Mouse (Mus musculus): ENCODE results near the gene Gpatch8. TPM values are rescaled to one million over a fixed set of nuclear protein-coding genes. Genes with fewer than 3 reads are reported as not detected.

The Gpatch8 gene
- polyA plus RNA-seq, 1 experiment from 2014 or later, result 36.1 TPM

DNA sequence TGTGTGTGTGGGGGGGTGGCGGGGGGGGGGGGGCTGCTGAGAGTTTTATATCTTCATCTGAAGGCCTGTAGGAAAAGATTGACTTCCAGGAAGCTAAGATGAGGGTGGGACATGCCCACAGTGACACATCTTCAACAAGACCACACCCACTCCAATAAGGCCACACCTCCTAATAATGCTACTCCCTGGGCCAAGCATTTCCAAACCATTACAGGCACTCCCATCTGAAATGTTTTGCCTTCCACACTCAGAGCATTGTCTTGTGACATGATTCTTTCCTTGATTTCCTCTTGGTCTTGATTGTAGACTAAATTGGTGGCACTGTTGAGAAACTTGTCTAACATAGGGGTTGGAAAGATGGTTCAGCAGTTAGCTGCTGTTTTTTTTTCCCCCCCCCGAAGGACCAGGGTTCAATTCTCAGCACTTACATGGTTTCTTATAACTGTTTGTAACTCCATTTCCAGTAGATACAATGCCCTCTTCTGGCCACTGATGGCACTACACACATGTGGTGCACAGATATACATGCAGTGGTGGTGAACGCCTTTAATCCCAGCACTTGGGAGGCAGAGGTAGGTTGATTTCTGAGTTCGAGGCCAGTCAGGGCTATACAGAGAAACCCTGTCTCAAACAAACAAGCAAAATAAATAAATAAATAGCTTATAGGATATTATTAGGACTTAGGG is 30.4 kb upstream of the Gpatch8 start:
- no peaks in the 10 kb centered on the region for H3K27me3 ChIP-seq (replicated peaks; ENCODE audit: control insufficient read depth, insufficient read depth, low read length)
- H3K36me3 ChIP-seq (ENCODE audit: control insufficient read depth, insufficient read depth, low read length), result no peaks in the 10 kb centered on the region
- ATAC-seq (ENCODE audit: low read depth) (no peak), DNase-seq (ENCODE audit: low spot score) (no peak)
- WGBS, result 92% methylated on average over 3 of the region's 4 CpGs
- H3K4me2 ChIP-seq (ENCODE audit: low read depth, low read length), result no peak overlapping the region
- no peak overlapping the region for H3K27ac ChIP-seq (replicated peaks; ENCODE audit: low read depth, low read length)
- H3K9me3 ChIP-seq (ENCODE audit: control insufficient read depth, low read length), result no peaks in the 10 kb centered on the region; the same call in 1 of the 2 replicates
- no peak overlapping the region for H3K4me3 ChIP-seq (ENCODE audit: low read depth, low read length)
- peaks cover 11% of the 10 kb centered on the region for H3K4me1 ChIP-seq (ENCODE audit: control insufficient read depth, insufficient read depth, low read length)
- no peak overlapping the region for H3K9ac ChIP-seq (ENCODE audit: low read depth, low read length)

DNA sequence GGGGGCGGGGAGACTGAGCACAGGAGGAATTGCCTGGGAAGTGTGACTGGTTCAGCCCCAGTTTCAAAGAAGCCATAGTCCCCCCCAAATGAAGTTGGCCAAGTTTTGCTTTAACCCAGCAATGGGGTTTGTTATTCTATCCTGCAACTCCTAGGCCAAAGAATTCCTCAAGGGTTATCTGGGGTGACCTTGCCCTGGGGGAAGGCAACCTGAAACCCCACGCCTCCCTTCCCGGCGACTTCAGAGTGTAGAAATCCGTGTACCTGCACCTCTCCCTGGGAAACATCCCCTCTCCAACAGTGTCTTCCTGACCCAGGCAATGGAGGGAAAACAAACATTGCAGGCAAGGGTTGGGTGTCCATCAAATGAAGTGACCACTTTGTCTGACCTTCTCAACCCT is 26.5 kb upstream of the Gpatch8 start:
- DNase-seq (ENCODE audit: low spot score) (no peak), ATAC-seq (ENCODE audit: low read depth) (no peak)
- Histone ChIP-seq H3K4me1 (ENCODE audit: control insufficient read depth, insufficient read depth, low read length) (peaks cover 39% of the 10 kb centered on the region), H3K36me3 (ENCODE audit: control insufficient read depth, insufficient read depth, low read length) (no peaks in the 10 kb centered on the region), H3K9ac (ENCODE audit: low read depth, low read length) (no peak overlapping the region), H3K4me3 (ENCODE audit: low read depth, low read length) (no peak overlapping the region), H3K4me2 (ENCODE audit: low read depth, low read length) (no peak overlapping the region), H3K27me3 (replicated peaks; ENCODE audit: control insufficient read depth, insufficient read depth, low read length) (no peaks in the 10 kb centered on the region), H3K27ac (replicated peaks; ENCODE audit: low read depth, low read length) (peak overlapping the region; percentile 52), H3K9me3 (ENCODE audit: control insufficient read depth, low read length) (no peaks in the 10 kb centered on the region; the same call in 1 of the 2 replicates)
- 16% methylated on average over 5 of the region's 5 CpGs for WGBS

DNA sequence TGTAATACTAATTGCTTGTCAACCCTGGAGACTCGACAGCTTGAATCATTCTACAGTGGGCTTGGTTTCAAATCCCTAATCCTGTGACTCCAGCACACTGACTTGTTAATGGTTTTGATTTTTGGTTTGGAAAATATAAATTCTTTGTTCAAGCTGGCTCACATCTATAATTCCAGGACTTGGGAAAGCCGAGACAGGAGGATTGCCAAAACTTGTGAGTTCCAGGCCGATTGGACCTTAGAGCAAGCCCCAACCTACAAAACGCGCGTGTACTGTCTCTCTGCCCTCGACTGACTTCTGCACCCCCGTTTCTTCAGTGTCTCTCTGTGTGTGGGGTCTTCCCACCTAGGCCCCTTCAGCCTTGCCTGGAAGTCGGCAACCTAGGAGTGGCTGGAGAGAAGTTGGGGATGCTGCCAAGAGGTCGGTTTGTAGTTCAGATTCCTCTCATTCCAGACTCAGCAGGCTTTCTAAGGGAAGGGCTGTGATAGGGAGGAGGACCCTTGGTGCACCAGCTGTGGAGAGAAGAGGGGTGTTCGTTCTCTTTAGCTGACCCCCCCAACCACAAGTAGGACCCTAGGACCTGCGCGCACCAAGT is 25.9 kb upstream of the Gpatch8 start:
- Histone ChIP-seq H3K4me2 (ENCODE audit: low read depth, low read length) (no peak overlapping the region), H3K9me3 (ENCODE audit: control insufficient read depth, low read length) (no peaks in the 10 kb centered on the region; the same call in 1 of the 2 replicates), H3K27me3 (replicated peaks; ENCODE audit: control insufficient read depth, insufficient read depth, low read length) (no peaks in the 10 kb centered on the region), H3K9ac (ENCODE audit: low read depth, low read length) (no peak overlapping the region), H3K36me3 (ENCODE audit: control insufficient read depth, insufficient read depth, low read length) (no peaks in the 10 kb centered on the region), H3K4me3 (ENCODE audit: low read depth, low read length) (no peak overlapping the region), H3K4me1 (ENCODE audit: control insufficient read depth, insufficient read depth, low read length) (peaks cover 39% of the 10 kb centered on the region), H3K27ac (replicated peaks; ENCODE audit: low read depth, low read length) (peak overlapping the region; percentile 52)
- 10% methylated on average over 13 of the region's 13 CpGs for WGBS
- ATAC-seq (ENCODE audit: low read depth) (peak; percentile 24; the same call in 1 of the 2 replicates), DNase-seq (ENCODE audit: low spot score) (peak; percentile 88)

DNA sequence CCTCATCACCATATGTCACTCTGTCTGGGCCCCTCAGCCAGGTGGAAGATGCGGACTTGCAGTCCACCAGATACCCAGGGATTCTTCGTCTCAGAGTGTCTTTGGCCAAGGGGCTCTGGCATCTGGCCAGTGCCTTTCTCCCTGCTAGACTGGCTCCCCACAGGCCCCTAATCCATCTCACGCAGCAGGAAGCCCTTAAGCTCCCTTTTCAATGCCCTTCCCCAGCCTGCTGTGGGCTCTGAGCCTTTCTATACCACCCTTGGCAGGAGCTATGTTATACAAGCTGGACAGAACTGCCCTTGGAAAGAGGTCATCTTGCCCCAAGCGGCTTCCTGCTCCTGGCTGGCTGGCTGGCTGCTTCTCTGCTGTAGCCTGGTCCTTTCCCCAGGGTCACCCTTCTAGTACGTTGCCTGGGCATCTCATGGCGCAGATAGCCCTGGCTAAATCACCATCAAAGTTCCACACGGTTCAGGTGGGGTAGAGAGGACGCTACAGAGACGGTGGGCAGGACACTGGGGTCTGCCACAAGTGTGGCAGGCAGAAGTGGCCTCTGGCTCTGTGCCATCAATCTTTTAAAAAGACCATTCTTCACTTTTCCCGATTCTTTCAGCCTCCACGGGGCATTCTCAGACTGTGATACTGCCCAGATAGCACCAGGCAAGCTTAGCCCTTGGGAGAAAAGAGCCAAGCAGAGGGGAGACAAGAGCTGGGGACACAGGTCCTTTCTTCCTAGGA is 25.3 kb upstream of the Gpatch8 start:
- Histone ChIP-seq H3K4me3 (ENCODE audit: low read depth, low read length) (no peak overlapping the region), H3K27ac (replicated peaks; ENCODE audit: low read depth, low read length) (peak overlapping the region; percentile 52), H3K4me1 (ENCODE audit: control insufficient read depth, insufficient read depth, low read length) (peaks cover 39% of the 10 kb centered on the region), H3K4me2 (ENCODE audit: low read depth, low read length) (no peak overlapping the region), H3K9ac (ENCODE audit: low read depth, low read length) (peak overlapping the region; percentile 20; the same call in 1 of the 2 replicates), H3K9me3 (ENCODE audit: control insufficient read depth, low read length) (no peaks in the 10 kb centered on the region), H3K36me3 (ENCODE audit: control insufficient read depth, insufficient read depth, low read length) (no peaks in the 10 kb centered on the region), H3K27me3 (replicated peaks; ENCODE audit: control insufficient read depth, insufficient read depth, low read length) (no peaks in the 10 kb centered on the region)
- ATAC-seq (ENCODE audit: low read depth), result no peak; the same call in 1 of the 2 replicates
- peak; percentile 63 for DNase-seq (ENCODE audit: low spot score)
- WGBS, result 21% methylated on average over 11 of the region's 11 CpGs

DNA sequence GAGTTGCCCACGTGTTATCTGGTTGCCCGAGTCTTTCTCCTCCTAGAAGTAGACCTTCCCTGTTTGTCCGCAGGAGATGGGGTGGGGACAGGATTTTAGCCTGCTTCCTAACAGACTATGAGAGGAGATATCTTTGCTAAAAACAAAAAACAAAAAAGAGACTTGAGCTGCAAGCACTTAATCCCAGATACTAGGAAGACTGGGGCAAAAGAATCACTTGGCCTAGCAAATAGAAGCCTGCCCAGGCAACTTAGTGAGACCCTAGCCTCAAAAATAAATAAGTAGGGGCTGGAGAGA is 23.8 kb upstream of the Gpatch8 start:
- Histone ChIP-seq H3K9me3 (ENCODE audit: control insufficient read depth, low read length) (no peaks in the 10 kb centered on the region), H3K4me1 (ENCODE audit: control insufficient read depth, insufficient read depth, low read length) (peaks cover 39% of the 10 kb centered on the region), H3K36me3 (ENCODE audit: control insufficient read depth, insufficient read depth, low read length) (no peaks in the 10 kb centered on the region), H3K9ac (ENCODE audit: low read depth, low read length) (peak overlapping the region; percentile 75), H3K27ac (replicated peaks; ENCODE audit: low read depth, low read length) (peak overlapping the region; percentile 95), H3K27me3 (replicated peaks; ENCODE audit: control insufficient read depth, insufficient read depth, low read length) (no peaks in the 10 kb centered on the region), H3K4me2 (ENCODE audit: low read depth, low read length) (peak overlapping the region; percentile 57), H3K4me3 (ENCODE audit: low read depth, low read length) (peak overlapping the region; percentile 42)
- 56% methylated on average over 3 of the region's 3 CpGs for WGBS
- no peak for ATAC-seq (ENCODE audit: low read depth)
- DNase-seq (ENCODE audit: low spot score), result no peak

DNA sequence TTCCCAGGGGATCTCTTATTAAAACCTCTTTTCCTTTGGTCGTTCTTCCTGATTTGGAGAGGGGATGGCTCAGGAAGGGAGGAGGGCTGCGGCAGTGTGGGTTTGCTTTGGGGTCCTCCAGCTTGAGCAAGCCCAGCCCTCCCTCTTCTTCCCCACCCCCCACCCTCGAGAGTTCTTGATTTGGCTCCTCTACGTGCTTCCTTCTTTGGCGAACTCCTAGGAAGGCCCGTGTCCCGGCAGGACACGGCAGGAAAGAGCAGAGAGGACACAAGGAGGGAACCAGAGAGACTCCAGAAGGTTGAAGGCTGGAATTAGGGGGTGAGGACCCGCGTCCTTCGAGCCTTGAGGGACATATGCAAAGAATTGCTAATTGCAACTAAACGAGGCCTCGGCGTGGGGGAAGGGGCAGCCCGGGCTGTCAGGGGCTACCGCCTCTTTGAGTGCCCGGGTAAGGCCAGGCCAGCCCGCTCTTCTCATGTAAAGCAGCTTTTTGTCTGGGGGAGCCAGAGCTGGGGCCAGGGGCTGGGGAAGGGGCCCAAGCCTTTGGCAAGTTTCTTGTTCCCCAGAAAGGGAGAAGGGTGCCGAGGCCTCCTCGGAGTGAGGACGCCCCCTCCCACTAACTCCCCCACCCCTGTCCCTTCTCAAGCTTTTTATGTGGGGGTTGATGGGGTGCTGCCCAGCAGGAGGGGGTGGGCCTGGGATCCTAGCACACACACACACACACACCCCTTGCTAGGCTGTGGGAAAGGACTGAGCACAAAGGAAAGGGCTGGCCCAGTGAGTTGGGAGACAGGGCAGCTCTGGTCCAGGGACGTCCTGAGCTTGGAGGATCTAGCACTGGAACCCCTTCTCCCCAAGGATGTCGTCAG is 23.2 kb upstream of the Gpatch8 start, which contains the start of gene Gm11627:
Gene Gm11627 (minus strand): TSS at position 297 of the 869 bp plus-strand sequence.
- peak; percentile 49 for ATAC-seq (ENCODE audit: low read depth)
- WGBS, result 9% methylated on average over 18 of the region's 23 CpGs
- Histone ChIP-seq H3K4me3 (ENCODE audit: low read depth, low read length) (peak within 1 kb of the TSS; percentile 42), H3K9me3 (ENCODE audit: control insufficient read depth, low read length) (no peaks in the 10 kb centered on the region), H3K4me1 (ENCODE audit: control insufficient read depth, insufficient read depth, low read length) (peaks cover 39% of the 10 kb centered on the region), H3K27me3 (replicated peaks; ENCODE audit: control insufficient read depth, insufficient read depth, low read length) (no peaks in the 10 kb centered on the region), H3K36me3 (ENCODE audit: control insufficient read depth, insufficient read depth, low read length) (no peaks in the 10 kb centered on the region), H3K27ac (replicated peaks; ENCODE audit: low read depth, low read length) (peak within 1 kb of the TSS; percentile 95), H3K4me2 (ENCODE audit: low read depth, low read length) (peak within 1 kb of the TSS; percentile 57), H3K9ac (ENCODE audit: low read depth, low read length) (peak within 1 kb of the TSS; percentile 75)
- DNase-seq (ENCODE audit: low spot score), result peak; percentile 75

DNA sequence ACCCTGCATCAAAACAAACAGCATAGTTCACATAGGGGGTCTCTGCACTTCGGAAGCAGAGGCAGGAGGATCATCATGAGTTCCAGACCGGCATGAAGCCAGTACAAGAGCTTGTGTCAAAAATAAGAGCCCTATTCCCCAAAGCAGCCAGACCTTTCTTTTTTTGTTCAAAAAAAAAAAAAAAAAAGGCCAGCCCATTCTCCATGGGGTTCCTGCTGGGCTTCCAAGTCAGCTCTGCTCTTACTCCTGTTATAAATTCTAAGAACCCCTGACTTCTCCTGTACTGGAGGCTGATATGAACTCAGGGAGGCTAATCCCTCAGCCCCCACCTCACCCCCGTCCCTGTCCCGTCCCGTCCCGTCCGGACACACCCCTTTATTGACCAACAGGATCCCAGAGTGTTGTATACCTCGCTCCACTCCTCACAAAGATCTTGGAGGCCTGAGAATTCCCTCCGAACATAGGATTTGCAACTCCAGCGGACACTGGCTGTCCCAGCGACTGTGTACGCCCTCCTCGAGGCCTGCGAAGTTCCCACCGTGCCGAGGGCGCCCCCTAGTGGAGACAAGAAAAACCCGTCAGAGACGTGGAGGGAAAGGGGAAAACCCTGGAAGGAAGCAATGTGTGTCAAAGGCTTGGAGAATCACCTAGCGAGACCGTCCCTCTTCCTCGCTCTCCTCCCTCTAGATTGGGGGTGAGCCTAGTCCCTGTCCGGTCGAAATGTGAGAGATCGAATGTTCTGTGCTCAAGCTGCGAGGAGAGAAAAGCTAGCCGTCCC is 22.3 kb upstream of the Gpatch8 start:
- Histone ChIP-seq H3K4me3 (ENCODE audit: low read depth, low read length) (peak overlapping the region; percentile 42), H3K36me3 (ENCODE audit: control insufficient read depth, insufficient read depth, low read length) (no peaks in the 10 kb centered on the region), H3K27me3 (replicated peaks; ENCODE audit: control insufficient read depth, insufficient read depth, low read length) (no peaks in the 10 kb centered on the region), H3K9me3 (ENCODE audit: control insufficient read depth, low read length) (no peaks in the 10 kb centered on the region), H3K27ac (replicated peaks; ENCODE audit: low read depth, low read length) (peak overlapping the region; percentile 95), H3K9ac (ENCODE audit: low read depth, low read length) (peak overlapping the region; percentile 75), H3K4me2 (ENCODE audit: low read depth, low read length) (peak overlapping the region; percentile 57), H3K4me1 (ENCODE audit: control insufficient read depth, insufficient read depth, low read length) (peaks cover 39% of the 10 kb centered on the region)
- peak; percentile 79 for ATAC-seq (ENCODE audit: low read depth)
- WGBS, result 7% methylated on average over 24 of the region's 27 CpGs
- DNase-seq (ENCODE audit: low spot score), result peak; percentile 92
